Mouse (Mus musculus) embryonic facial prominence, embryonic 13.5 days (tissue): Measurements from ENCODE around the gene Lmo4. TPM values are rescaled to one million over a fixed set of nuclear protein-coding genes. Genes with fewer than 3 reads are reported as not detected.

ENCODE experiments used
- ATAC-seq: fragments of 200-750 bp; cut with Nextera tagmentation; 2 replicates; pipeline ENCODE4 v1.8.0; 2017; ENCODE audit warnings: low read depth; ENCODE audit not compliant: insufficient number of reproducible peaks, insufficient read depth, low FRiP score, low TSS enrichment
- H3K27ac ChIP-seq: fragments of 300-500 bp; sonication (generic); 2 replicates; pipeline ENCODE4 v1.5.1; 2015; ENCODE audit warnings: moderate library complexity, mild to moderate bottlenecking, inconsistent platforms
- H3K27me3 ChIP-seq: fragments of 300-500 bp; sonication (generic); 2 replicates; pipeline ENCODE4 v1.6.1; 2015; ENCODE audit warnings: mild to moderate bottlenecking, inconsistent platforms
- H3K36me3 ChIP-seq: fragments of 300-500 bp; sonication (generic); 2 replicates; pipeline ENCODE4 v1.6.1; 2015; ENCODE audit warnings: mild to moderate bottlenecking, inconsistent platforms
- H3K4me1 ChIP-seq: fragments of 300-500 bp; sonication (generic); 2 replicates; pipeline ENCODE4 v1.6.1; 2015; ENCODE audit warnings: inconsistent platforms
- H3K4me2 ChIP-seq: fragments of 300-500 bp; sonication (generic); 2 replicates; pipeline ENCODE4 v1.6.1; 2015; ENCODE audit warnings: moderate library complexity, mild to moderate bottlenecking, inconsistent platforms
- H3K4me3 ChIP-seq: fragments of 300-500 bp; sonication (generic); 2 replicates; pipeline ENCODE4 v1.5.1; 2015; ENCODE audit warnings: mild to moderate bottlenecking, inconsistent platforms
- H3K9ac ChIP-seq: fragments of 300-500 bp; sonication (generic); 2 replicates; pipeline ENCODE4 v1.6.1; 2015; ENCODE audit warnings: mild to moderate bottlenecking, inconsistent platforms
- H3K9me3 ChIP-seq: fragments of 300-500 bp; sonication (generic); 2 replicates; pipeline ENCODE4 v1.6.1; 2016; ENCODE audit warnings: inconsistent platforms
- WGBS: fragments of 180-500 bp; shearing (Covaris S2); methylation state at CpG from one replicate; pipeline ENCODE4 v1.1.7; 2015; ENCODE audit warnings: mixed read lengths; 5-methylcytosine and 5-hydroxymethylcytosine counted together
- polyA plus RNA-seq: library from polyadenylated mRNA; unstranded; fragments of >200 nt; fragmentation: Nextera tagmentation; extraction: Ambion mirVana; gene quantifications from 2 replicates; pipeline ENCODE4 v1.2.1, GENCODE M21; 2015

Gene Lmo4
- polyA plus RNA-seq, 1 experiment from 2014 or later: 105 TPM

- no peak; the same call in 1 of the 2 replicates for ATAC-seq
- H3K27ac ChIP-seq: peak overlapping the region; percentile 99
- H3K4me2 ChIP-seq: peak overlapping the region; percentile 95
- peaks cover 45% of the 10 kb centered on the region for H3K4me1 ChIP-seq
- peak overlapping the region; percentile 97 for H3K9ac ChIP-seq
- no peaks in the 10 kb centered on the region for H3K27me3 ChIP-seq
- WGBS: under 1% methylated on average over 14 of the region's 14 CpGs
- H3K4me3 ChIP-seq: peak overlapping the region; percentile 80
- H3K9me3 ChIP-seq: no peaks in the 10 kb centered on the region
- peaks cover 8% of the 10 kb centered on the region; the same call in 1 of the 2 replicates for H3K36me3 ChIP-seq
Measured at GRCm38 (mm10) chr3:144202574-144203258, 2.3 kb downstream of the Lmo4 start.

DNA sequence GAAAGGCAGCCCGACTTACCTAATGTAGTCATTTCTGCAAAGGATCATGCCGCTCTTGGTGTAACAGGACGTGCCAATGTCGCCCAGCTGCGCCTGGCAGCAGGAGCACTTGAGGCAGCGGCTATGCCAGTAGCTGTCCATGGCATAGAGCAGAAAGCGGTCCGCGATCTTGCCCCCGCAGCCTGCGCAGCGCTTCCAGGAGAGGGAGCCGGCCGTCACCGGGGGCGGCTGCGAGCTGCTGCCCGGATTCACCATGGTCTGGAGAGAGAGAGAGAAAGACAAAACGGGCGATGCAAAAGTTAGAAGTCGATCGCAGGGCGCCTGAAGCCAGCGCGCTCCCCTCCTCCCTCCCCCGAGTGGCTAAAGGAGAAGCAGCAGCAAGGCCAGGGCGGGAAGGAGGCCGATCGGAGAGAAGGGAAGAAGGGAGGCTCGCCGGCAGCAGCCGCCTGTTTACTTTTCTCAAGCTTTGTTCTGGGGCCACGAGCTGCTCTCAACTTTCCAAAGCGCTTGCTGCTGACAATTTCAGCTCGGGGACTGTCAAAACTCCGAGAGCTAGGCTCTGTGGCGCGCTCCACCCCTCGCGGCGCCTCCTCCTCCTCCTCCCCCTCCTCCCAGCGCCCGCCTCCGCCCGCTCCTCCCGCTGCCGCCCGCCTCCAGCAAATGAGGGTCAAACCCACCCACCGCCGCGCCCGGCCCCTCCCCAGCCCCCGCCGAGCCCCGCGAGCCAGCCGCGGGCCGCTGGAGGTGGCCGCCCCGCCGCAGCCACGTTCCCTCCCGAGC lies 3.0 kb downstream of the Lmo4 start:
- Histone ChIP-seq H3K27me3 (no peaks in the 10 kb centered on the region), H3K9me3 (no peaks in the 10 kb centered on the region), H3K27ac (peak overlapping the region; percentile 99), H3K4me2 (peak overlapping the region; percentile 95), H3K36me3 (peaks cover 8% of the 10 kb centered on the region; the same call in 1 of the 2 replicates), H3K4me3 (peak overlapping the region; percentile 80), H3K9ac (peak overlapping the region; percentile 97), H3K4me1 (peaks cover 53% of the 10 kb centered on the region)
- WGBS: under 1% methylated on average over 56 of the region's 64 CpGs
- ATAC-seq: peak; percentile 61

DNA sequence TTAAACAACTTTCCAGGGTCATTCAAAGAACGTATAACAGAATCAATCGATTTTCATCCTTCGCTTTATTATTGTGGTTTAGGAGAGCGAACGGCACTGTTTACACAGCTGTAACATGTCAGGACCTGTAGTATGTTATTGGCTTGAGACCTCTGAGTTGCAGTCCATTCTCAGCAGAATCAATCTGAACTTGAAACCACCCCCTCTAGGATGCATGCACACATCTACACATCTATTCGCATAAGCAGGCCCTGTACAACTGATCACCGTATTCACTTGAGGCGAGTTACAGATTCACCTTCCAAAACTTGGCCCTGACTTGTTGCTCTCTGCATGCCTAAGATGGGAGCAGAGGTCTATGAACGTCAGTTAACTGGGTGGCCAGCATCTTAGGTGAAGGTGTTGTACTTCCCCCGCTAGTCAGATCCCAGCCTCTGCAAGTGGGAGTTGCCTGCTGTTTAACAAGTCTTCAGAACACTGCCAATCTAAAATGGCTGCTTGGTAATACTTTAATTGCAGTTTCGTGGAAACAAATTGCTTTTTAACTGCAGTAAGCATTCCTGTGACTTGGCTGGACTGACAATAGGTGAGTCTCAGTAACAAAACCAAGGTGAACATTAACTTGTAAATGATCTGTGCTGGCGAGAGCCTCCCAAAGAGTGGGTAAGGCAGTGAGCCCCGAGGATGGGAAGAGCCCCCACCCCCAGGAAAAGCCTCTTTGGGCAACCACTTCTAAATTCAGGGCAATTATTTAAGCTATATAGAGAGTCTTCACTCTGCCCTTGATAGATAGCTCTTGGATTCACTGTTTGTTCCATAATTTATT lies 19.5 kb downstream of the Lmo4 start:
- Histone ChIP-seq H3K9me3 (no peaks in the 10 kb centered on the region), H3K4me3 (no peak overlapping the region), H3K36me3 (peaks cover 31% of the 10 kb centered on the region), H3K4me2 (no peak overlapping the region), H3K27me3 (no peaks in the 10 kb centered on the region), H3K4me1 (peaks cover 9% of the 10 kb centered on the region; the same call in 1 of the 2 replicates), H3K9ac (no peak overlapping the region), H3K27ac (no peak overlapping the region; the same call in 1 of the 2 replicates)
- 54% methylated on average over 13 of the region's 13 CpGs for WGBS
- ATAC-seq: no peak

GRCm38 (mm10) chr3:144184918-144185317 lies 20.1 kb downstream of the Lmo4 start:
- WGBS: 80% methylated on average over 4 of the region's 4 CpGs
- Histone ChIP-seq H3K9me3 (no peaks in the 10 kb centered on the region), H3K27ac (no peak overlapping the region)

GRCm38 (mm10) chr3:144182229-144182628 lies 22.8 kb downstream of the Lmo4 start:
- no peaks in the 10 kb centered on the region for H3K27me3 ChIP-seq
- no peaks in the 10 kb centered on the region for H3K9me3 ChIP-seq
- peaks cover 2% of the 10 kb centered on the region for H3K36me3 ChIP-seq
- no peak overlapping the region for H3K27ac ChIP-seq
- no peak overlapping the region for H3K4me3 ChIP-seq
- 75% methylated on average over 6 of the region's 6 CpGs for WGBS
- H3K9ac ChIP-seq: no peak overlapping the region
- ATAC-seq: no peak
- H3K4me2 ChIP-seq: no peak overlapping the region
- H3K4me1 ChIP-seq: 0 out of 2 replicates have a peak, but pooled peaks cover 5% of the 10 kb centered on the region

More at GRCm38 (mm10) chr3:144184918-144185317, 20.1 kb downstream of the Lmo4 start:
- H3K4me1 ChIP-seq: peaks cover 9% of the 10 kb centered on the region; the same call in 1 of the 2 replicates
- no peak for ATAC-seq
- H3K36me3 ChIP-seq: peaks cover 25% of the 10 kb centered on the region
- H3K9ac ChIP-seq: no peak overlapping the region
- H3K4me2 ChIP-seq: no peak overlapping the region
- H3K4me3 ChIP-seq: no peak overlapping the region
- H3K27me3 ChIP-seq: no peaks in the 10 kb centered on the region

GRCm38 (mm10) chr3:144178937-144179336 lies 26.1 kb downstream of the Lmo4 start:
- Histone ChIP-seq H3K4me2 (no peak overlapping the region), H3K9me3 (no peaks in the 10 kb centered on the region; the same call in 1 of the 2 replicates), H3K36me3 (no peaks in the 10 kb centered on the region), H3K4me1 (no peaks in the 10 kb centered on the region), H3K4me3 (no peak overlapping the region), H3K27me3 (no peaks in the 10 kb centered on the region; the same call in 1 of the 2 replicates), H3K27ac (no peak overlapping the region), H3K9ac (no peak overlapping the region)
- WGBS: 65% methylated on average over 3 of the region's 3 CpGs
- no peak for ATAC-seq

DNA sequence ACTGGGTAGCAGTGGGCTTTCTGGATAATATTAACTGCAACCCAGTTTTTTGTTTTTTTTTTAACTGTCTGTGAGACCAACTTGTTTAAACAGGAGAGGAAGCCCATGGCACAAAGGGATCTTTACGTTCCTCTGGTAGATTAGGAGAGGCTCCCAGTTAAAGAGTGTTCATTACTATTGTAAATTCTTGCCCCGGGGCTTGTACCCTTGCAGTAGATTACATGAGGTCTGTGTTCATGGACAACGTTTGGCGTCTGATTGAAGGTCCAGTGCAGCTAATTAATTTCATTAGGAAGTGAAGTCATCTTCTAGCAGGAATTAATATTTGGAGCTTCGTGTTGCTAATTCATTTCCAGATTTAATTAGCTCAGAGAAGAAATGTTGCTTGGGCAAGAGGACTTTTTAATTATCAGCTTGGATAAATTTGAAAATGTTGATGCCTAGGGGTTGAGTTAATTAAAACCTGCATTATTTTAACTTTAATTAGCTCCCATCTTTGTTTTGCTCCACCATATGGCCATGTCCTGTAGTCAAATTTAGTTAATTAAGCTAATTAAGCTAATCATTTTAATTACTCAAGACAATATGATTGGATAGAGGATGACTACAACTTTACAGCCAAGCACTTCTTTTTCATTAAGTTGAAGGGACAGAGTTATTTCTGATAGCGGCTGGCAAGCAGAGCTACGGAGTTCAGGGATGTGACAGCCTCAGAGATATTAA lies 31.0 kb downstream of the Lmo4 start:
- no peak overlapping the region for H3K27ac ChIP-seq
- ATAC-seq: no peak
- no peaks in the 10 kb centered on the region for H3K36me3 ChIP-seq
- H3K9me3 ChIP-seq: no peaks in the 10 kb centered on the region; the same call in 1 of the 2 replicates
- no peak overlapping the region for H3K4me3 ChIP-seq
- H3K4me1 ChIP-seq: no peaks in the 10 kb centered on the region
- H3K9ac ChIP-seq: no peak overlapping the region
- WGBS: 37% methylated on average over 7 of the region's 7 CpGs
- no peak overlapping the region for H3K4me2 ChIP-seq
- H3K27me3 ChIP-seq: no peaks in the 10 kb centered on the region; the same call in 1 of the 2 replicates

GRCm38 (mm10) chr3:144173138-144173537 lies 31.9 kb downstream of the Lmo4 start:
- no peak for ATAC-seq
- WGBS: 89% methylated on average over 11 of the region's 11 CpGs
- H3K4me2 ChIP-seq: no peak overlapping the region

GRCm38 (mm10) chr3:144171749-144172148 lies 33.3 kb downstream of the Lmo4 start:
- H3K27ac ChIP-seq: no peak overlapping the region
- no peaks in the 10 kb centered on the region; the same call in 1 of the 2 replicates for H3K9me3 ChIP-seq
- no peak overlapping the region for H3K9ac ChIP-seq
- no peak overlapping the region for H3K4me3 ChIP-seq
- no peaks in the 10 kb centered on the region; the same call in 1 of the 2 replicates for H3K27me3 ChIP-seq
- no peaks in the 10 kb centered on the region for H3K36me3 ChIP-seq
- ATAC-seq: no peak
- no peaks in the 10 kb centered on the region for H3K4me1 ChIP-seq
- H3K4me2 ChIP-seq: no peak overlapping the region
- 87% methylated on average over 2 of the region's 2 CpGs for WGBS

More at GRCm38 (mm10) chr3:144173138-144173537, 31.9 kb downstream of the Lmo4 start:
- H3K27ac ChIP-seq: no peak overlapping the region
- no peak overlapping the region for H3K9ac ChIP-seq
- H3K36me3 ChIP-seq: no peaks in the 10 kb centered on the region
- H3K4me3 ChIP-seq: no peak overlapping the region
- H3K27me3 ChIP-seq: no peaks in the 10 kb centered on the region; the same call in 1 of the 2 replicates
- H3K4me1 ChIP-seq: no peaks in the 10 kb centered on the region
- no peaks in the 10 kb centered on the region; the same call in 1 of the 2 replicates for H3K9me3 ChIP-seq

DNA sequence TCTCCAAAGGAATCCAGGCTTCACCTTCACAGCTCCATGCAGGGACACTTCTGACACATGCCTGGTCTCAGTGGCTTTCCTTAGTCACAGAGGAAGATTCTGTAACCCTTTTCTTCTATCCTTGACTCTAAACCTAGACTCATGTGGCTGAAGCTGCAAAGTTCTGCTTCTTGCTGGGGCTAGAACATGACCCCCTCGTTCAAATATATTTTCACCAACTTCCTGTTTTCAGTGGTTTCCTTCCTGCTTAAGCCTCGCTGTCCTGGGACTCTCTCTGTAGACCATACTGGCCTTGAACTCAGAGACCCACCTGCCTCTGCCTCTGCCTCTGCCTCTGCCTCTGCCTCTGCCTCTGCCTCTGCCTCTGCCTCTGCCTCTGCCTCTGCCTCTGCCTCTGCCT lies 34.5 kb downstream of the Lmo4 start:
- no peak overlapping the region for H3K27ac ChIP-seq

More for the DNA sequence above, 34.5 kb downstream of the Lmo4 start:
- 82% methylated on average over 2 of the region's 2 CpGs for WGBS
- no peak overlapping the region for H3K9ac ChIP-seq
- no peaks in the 10 kb centered on the region for H3K27me3 ChIP-seq
- H3K4me2 ChIP-seq: no peak overlapping the region
- no peak for ATAC-seq
- H3K4me3 ChIP-seq: no peak overlapping the region
- H3K4me1 ChIP-seq: no peaks in the 10 kb centered on the region
- no peaks in the 10 kb centered on the region for H3K36me3 ChIP-seq
- H3K9me3 ChIP-seq: no peaks in the 10 kb centered on the region
